Mouse (Mus musculus) common myeloid progenitor, adult 5-6 weeks (primary cell): Measurements from ENCODE around the gene Synj1. TPM values are rescaled to one million over a fixed set of nuclear protein-coding genes. Genes with fewer than 3 reads are reported as not detected.

Experiments used
- ATAC-seq: replicated peaks from 2 replicates; pipeline ENCODE4 v1.8.0; 2016; ENCODE audit warnings: low read depth, mild to moderate bottlenecking, moderate TSS enrichment, inconsistent platforms; ENCODE audit not compliant: poor library complexity, severe bottlenecking
- total RNA-seq: library from RNA; stranded (forward); fragments of 200-1000, 187-1606 nt; gene quantifications from 2 replicates; pipeline ENCODE4 v1.2.3, GENCODE M21; 2017

Gene Synj1
- total RNA-seq, 1 experiment from 2014 or later: 27.1 TPM

GRCm38 (mm10) chr16:91011847-91012246, 739 bp upstream of the Synj1 start:
- ATAC-seq: peak; percentile 41

DNA sequence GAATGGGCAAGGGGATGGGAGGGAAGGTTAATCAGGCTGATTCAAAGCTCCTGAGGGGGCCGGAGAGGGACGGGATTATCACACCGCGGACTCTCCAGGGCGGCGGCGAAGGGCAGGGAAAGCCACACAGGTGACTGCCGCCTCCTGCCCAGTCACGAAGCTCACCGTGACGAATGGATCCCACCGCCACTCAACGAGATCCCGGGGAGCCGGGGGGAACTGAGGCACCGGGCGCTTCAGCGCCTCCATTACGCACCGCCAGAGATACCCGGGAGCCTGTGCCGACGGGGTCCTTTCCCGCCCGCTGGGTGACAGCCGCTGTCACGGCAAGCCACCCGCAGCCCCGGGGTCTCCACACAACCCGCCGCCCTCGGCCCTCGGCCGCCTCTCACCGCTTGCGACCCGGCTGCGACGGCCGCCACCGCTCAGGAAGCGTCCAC, 507 bp downstream of the Synj1 start:
- peak; percentile 6; the same call in 1 of the 2 replicates for ATAC-seq

- no peak for ATAC-seq
Observed at GRCm38 (mm10) chr16:91009942-91010529, 1.1 kb downstream of the Synj1 start.

DNA sequence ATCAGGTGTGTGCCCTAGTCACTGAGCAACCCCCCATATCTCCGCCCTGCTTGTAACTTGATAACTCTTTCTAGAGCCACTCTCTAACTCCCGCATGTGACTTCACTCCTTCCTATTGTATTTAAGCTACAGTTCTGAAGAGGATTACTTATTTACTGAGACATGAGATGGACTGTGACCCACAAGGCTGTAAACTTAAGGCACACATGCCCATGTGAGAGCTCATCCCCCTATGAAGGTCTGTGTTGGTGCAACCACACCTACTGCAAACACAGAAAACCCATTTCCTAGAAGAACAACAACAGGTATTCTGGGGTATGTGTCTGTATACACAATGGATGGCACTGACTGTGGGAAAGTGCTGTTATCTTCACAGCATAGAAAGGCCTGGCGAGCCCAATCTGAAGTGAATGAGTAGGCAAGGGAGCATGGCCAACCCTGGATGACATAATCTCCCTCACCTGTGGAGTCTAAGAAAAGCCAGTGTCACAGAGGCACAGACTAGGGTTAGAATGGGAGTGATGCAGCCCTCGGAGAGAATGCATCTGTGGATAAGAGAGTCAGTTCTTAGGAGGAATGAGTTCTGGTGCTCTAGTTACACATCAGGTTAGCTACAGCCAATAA, 6.1 kb downstream of the Synj1 start:
- no peak for ATAC-seq

DNA sequence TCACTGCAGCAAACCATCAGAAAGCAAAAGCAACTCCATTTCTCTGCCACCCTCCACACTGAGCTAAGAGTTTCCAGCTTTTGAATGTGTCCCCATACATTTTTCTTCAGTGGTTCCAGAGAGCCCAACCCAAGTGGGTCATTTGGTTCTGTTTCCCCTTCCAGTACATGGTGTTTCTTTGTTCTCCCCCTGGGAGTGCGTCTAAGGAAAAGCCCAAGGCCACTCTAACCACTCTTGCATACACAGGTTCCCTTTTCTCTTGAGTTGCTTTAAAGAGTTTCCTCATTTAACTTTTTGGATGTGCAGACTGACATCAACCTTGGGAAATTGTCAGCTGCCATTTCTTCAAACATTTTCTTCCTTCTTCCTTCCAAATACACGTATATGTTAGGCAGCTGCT, 10.0 kb downstream of the Synj1 start:
- peak; percentile 88 for ATAC-seq

- ATAC-seq: no peak
Observed at GRCm38 (mm10) chr16:90999827-91000226, 11.3 kb downstream of the Synj1 start.

DNA sequence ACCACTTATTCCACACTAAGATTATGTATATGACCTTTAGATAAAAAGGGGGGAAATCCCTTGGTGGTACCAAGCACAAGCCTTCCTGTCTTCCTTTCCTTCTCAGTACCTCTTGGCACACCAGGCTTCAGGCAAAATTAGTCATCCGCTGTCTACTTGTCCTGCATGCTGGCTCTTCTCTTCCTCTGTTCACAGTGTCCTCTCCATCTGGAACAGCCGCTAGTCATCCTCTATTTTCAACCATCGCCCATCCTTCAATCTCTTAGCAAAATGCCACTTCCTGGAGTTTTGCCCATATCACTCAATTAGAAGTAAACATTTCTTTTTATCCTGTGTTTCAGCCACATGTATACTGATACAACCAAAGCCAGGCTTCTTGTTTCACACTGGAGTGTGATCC, 13.3 kb downstream of the Synj1 start:
- no peak for ATAC-seq

- ATAC-seq: no peak
Observed at GRCm38 (mm10) chr16:90996327-90997243, 14.5 kb downstream of the Synj1 start.

DNA sequence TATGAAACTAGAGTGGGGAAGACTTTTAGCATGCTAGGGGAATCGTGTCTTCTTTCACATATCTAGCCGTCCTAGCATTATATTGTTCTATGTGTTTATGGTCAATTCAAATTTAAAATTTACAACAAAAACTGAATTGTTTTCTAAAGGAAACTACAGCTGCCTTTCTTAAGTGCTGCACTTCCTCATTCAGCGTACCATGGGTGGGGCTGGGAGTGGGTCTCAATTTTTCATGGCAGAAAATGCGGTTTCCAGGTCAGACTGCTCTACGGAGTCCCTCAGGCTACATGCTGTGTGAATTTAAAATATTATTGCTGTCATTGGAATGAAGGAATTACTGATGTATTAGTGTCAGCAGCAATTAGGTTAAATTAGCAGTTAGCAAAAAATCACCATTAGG, 15.6 kb downstream of the Synj1 start:
- ATAC-seq: peak; percentile 79

DNA sequence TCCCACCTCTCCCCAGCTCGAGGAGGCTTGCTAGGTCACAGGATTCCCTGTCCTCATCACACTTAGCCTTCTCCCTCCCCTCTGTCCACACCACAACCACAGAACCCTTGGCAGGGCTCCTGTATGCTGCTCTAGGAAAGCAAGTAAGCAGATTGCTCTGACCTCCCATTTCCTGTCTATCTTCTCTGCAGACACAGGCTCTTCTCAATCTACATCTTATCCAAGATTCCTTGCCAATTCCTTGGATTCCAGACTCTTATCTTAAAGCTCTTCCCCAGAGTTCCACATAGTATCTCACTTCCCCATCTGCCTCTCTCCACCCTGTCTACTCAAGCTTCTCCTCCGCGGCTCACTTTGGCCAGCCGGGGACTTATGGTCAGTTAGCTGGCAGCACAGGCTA, 16.1 kb downstream of the Synj1 start:
- ATAC-seq: peak; percentile 86

DNA sequence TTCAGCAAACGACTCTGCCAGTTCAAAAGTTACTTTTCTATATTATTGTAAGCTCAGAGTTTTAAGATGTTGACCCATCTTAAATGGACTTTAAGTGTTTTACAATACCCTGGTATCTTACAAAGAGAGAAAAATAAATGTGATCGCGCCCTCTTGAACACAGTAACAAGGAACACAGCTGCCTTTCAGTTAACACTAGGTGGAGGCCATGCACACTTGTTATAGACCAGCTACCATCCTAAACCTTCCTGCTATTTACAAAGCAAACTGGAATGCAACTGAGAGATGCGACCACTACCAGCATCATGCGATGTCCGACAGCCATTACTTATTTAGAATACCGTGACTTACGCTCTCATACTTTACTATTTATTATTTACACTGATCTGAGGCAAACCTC, 21.9 kb downstream of the Synj1 start:
- ATAC-seq: no peak

DNA sequence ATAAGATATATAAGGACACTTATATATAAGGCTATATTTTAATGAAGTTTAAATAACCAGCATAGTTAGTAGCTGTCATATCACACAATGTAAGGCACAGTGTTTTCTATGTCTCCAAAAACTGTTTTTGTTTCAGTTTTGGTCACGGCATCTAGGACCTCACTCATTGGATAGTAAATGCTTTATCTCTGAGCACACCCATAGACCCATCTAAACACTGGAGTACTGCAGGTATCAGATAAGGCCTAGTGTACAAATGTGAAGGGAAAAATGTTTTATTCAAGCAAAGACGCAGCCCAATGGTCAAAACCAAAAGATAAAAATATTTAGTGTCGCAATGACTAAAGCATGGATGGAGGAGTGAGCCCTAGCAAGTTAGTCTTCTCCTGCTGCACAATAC, 22.4 kb downstream of the Synj1 start:
- peak; percentile 88 for ATAC-seq

DNA sequence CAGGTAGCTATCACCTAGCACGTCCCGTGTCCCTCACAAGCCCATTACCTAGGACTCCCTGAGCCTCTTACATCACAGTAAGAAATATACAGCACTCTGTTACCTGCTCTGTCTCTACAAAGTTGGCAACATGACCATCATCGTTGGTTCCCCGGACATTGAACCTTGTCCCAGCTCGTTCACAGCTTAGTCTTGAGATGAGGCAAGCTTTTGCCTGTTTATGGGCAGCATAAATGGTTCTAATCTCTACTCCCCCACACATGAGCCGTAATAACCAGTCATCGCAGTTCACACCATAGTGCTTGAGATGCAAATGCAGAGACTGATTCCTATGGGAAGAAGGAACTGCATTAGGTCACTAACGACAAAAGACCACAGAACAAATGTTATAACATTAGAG, 23.1 kb downstream of the Synj1 start:
- ATAC-seq: no peak

DNA sequence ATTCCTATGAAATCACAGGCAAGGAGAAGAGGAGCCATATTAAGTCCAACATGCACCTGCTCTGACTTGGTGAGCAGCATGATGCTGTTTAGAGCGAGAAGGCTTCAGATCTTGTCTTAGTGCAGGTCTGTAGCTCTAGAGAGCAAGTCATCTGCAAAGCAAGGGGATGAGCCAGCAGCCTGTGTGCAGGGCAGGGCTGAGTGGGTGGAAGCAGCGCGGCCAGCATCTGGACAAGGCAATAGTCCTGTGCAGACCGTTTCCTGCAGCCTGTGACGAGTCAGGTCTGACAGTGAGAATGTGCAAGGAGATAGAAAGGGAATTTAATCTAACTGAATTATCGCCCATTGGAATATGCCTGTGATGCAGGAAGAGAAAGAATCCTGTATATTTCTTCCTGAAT, 40.1 kb downstream of the Synj1 start:
- no peak for ATAC-seq

DNA sequence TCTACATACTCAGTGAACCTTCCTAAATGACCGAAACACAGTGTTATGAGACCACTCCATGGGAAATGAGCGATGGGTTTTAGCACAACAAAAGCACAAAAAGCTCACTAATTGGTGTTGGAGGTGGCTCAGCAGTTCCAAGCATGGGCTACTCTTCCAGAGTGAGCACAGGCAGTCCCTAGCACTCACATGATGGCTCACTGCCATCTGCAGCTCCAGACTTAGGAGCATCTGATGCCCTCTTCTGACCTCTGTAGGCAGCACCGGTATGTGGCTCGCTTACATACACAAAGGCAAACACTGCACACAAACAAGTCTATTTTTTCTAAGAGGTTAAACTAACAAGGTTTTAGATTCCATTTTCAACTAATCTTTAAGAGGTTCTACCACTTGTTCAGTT, 44.9 kb downstream of the Synj1 start:
- no peak for ATAC-seq

- ATAC-seq: peak; percentile 63; the same call in 1 of the 2 replicates
Observed at GRCm38 (mm10) chr16:90964302-90964701, 46.8 kb downstream of the Synj1 start.

- no peak for ATAC-seq
Observed at GRCm38 (mm10) chr16:90963866-90964265, 47.2 kb downstream of the Synj1 start.

DNA sequence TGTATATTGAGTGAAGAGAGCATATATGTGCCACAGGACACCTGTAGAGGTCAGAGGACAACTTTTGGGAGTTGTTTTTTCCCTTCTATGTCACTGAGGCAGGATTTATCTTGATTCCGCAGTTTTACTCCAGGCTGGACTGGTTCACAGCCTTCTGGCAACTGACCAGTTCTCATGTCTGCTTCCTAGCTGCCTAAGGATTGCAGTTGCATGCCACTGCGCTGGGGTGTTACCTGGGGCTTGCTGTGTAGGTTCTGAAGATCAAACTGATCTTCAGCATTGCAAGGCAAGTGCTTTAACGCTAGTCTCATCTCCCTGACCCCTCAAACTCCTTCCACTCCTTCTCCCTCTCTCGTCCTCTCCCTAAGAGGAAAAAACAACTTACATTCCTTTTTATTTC, 47.9 kb downstream of the Synj1 start:
- ATAC-seq: no peak

DNA sequence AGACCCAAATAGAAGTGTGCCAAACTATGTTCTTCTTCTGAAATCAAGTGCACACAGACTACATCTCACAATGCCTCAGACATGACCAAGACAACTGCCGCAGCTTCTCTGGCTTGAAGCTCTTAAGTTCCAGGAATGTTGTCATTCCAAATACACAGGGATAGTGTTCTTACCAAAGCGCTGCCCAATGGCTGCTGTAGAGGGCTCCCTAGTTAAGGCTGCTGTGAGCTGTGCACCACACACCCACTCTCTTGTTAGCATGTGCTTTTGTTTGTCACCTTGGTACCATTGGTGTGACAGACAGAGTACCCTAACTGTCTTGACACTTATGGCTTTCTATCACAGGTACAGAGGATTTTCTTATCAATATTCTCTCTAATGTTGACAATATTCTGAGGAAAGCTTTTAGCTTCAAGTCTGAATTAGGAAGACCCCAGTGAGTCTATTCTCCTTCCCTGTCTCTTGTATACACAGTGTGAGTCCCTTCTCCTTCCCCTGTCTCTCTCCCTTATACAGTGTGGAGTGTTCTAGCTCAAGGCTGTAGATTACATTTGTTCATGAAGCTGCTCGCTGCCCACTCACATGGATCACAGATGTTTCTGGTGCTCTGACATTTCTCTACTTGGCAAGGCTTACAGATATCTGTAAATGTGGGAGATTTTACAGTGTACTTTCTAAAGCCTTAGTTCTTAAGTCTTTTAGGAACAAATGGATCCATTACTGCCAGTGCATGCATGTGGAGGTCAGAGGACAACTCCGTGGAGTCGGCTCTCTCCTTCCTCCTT, 52.6 kb downstream of the Synj1 start:
- no peak for ATAC-seq

- ATAC-seq: no peak
Observed at GRCm38 (mm10) chr16:90955494-90955893, 55.6 kb downstream of the Synj1 start.
